Mouse (Mus musculus): Measurements from ENCODE around the gene Pik3r1.

DNA sequence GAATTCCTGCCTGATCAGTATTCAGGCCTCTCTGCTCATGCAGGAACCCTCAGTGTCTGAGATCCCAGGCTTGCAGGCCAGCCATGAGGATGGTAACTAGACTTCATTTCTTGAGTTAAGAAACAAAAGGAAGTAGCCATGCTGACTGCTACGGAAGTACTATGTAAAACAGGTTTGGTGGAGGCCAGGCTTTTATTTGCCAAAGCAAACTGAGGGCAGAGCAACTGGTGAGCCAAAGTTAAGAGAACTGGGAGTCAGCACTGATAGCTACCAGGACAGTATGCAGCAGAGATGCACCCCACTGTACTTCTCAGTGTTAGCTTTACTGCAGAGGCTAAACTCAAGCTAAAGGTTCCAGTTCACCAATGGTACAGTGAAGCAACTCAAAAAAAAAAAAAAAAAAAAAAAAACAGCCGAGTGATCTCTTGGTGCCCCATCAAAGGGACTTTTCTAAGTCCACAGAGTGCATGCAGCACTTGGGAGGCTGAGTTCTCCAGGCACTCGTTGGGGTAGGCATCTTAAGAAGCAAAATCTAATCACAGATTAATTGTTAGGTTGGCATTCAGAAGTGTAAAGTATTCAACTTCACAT, 8.6 kb downstream of the Pik3r1 start:
- TF ChIP-seq GATA1 (IDR thresholded peaks at IDR 0.05; ENCODE audit: borderline replicate concordance, low read length) (no peak), FLI1 (IDR thresholded peaks at IDR 0.05; ENCODE audit: low read length) (no peak)

Data from megakaryocyte, embryonic 14.5 days (primary cell).